Mouse (Mus musculus): ENCODE measurements around the gene Lmo4. TPM values are rescaled to one million over a fixed set of nuclear protein-coding genes. Genes with fewer than 3 reads are reported as not detected.
A peak's percentile ranks its signal among the peaks of the same experiment; 100 is the strongest.

Lmo4 gene
- total RNA-seq (2021): 100 to 1,000 TPM; 210 to 218 TPM

- peak; percentile 32 to 81 for DNase-seq
Observed at GRCm38 (mm10) chr3:144204413-144205311, at the start of gene Lmo4. TSS of gene Lmo4 (minus strand) at chr3:144205220.

GRCm38 (mm10) chr3:144254281-144254680, 49.3 kb upstream of the Lmo4 start:
- no peak for DNase-seq

GRCm38 (mm10) chr3:144253018-144253417, 48.0 kb upstream of the Lmo4 start:
- no peak for DNase-seq

- no peak for DNase-seq
Observed at GRCm38 (mm10) chr3:144252109-144252508, 47.1 kb upstream of the Lmo4 start.

- DNase-seq: peak; percentile 70 to 77
Observed at GRCm38 (mm10) chr3:144242025-144242673, 37.1 kb upstream of the Lmo4 start.

- no peak for DNase-seq
Observed at GRCm38 (mm10) chr3:144241161-144241560, 36.1 kb upstream of the Lmo4 start.

- no peak for DNase-seq
Observed at GRCm38 (mm10) chr3:144238482-144238881, 33.5 kb upstream of the Lmo4 start.

GRCm38 (mm10) chr3:144232347-144233008, 27.5 kb upstream of the Lmo4 start:
- DNase-seq: no peak

- DNase-seq: no peak
Observed at GRCm38 (mm10) chr3:144231931-144232330, 26.9 kb upstream of the Lmo4 start.

- DNase-seq: no peak
Observed at GRCm38 (mm10) chr3:144231419-144231818, 26.4 kb upstream of the Lmo4 start.

- DNase-seq: no peak
Observed at GRCm38 (mm10) chr3:144230016-144230415, 25.0 kb upstream of the Lmo4 start.

GRCm38 (mm10) chr3:144229312-144229711, 24.3 kb upstream of the Lmo4 start:
- DNase-seq: no peak

GRCm38 (mm10) chr3:144225456-144226240, 20.6 kb upstream of the Lmo4 start:
- DNase-seq: no peak

GRCm38 (mm10) chr3:144224594-144224993, 19.6 kb upstream of the Lmo4 start:
- no peak for DNase-seq

- no peak for DNase-seq
Observed at GRCm38 (mm10) chr3:144223377-144224105, 18.5 kb upstream of the Lmo4 start.

- no peak for DNase-seq
Observed at GRCm38 (mm10) chr3:144222381-144222780, 17.4 kb upstream of the Lmo4 start.

- no peak for DNase-seq
Observed at GRCm38 (mm10) chr3:144207498-144207897, 2.5 kb upstream of the Lmo4 start.

GRCm38 (mm10) chr3:144206942-144207341, 1.9 kb upstream of the Lmo4 start:
- no peak for DNase-seq

GRCm38 (mm10) chr3:144206261-144206660, 1.2 kb upstream of the Lmo4 start:
- DNase-seq: no peak

GRCm38 (mm10) chr3:144205351-144206153, 532 bp upstream of the Lmo4 start:
- DNase-seq: peak; percentile 92 to 93

GRCm38 (mm10) chr3:144203988-144204412, 1.0 kb downstream of the Lmo4 start:
- DNase-seq: no peak

Data from layer of hippocampus, postnatal 36 days (tissue).